Mouse (Mus musculus) thymus, postnatal 4 days (tissue): ENCODE results near the gene Rpl18a.

Experiments used
- DNase-seq: peaks from one replicate; pipeline ENCODE4 v3.0.0; 2021

Rpl18a gene

DNA sequence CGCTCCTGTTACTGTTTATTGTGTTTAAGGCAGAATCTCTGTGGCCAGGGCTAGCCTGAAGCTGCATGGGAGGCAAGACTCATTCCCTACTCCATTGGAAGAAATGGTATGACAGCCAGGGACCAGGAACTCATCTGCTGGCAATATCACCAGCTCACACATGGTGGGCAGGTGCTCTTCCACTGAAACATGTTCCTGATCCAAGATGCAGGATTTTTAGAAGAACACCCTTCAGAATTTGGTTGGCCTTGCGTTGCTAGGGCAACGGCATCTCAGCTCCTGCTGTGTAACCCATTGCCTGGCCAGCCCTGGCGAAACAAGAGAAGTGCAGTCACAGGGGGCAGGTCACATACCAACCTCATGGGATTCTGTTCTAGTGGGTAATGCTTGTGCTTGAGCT lies 17.7 kb downstream of the Rpl18a start:
- no peak for DNase-seq

DNA sequence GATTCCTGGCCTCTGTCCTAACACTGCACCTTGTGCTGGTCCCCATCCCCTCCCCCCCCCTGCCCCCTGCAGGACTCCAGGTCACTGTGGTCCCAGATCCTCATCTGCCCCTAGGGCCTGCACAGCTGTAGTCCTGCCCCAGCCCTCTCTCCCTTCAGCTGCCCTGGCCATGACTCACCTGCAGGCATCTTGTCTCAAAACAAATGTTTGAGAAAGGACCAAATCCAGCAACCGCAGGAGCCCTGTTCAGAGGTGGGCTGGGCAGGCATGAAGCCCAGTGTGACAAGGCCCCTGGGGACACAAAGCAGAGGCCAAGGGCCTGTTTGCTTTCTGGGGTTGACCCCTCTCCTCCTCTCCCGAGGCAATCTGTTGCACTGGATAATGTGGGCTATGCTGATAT lies 19.0 kb downstream of the Rpl18a start:
- DNase-seq, result no peak

- DNase-seq, result peak; percentile 20
These were observed 20.8 kb downstream of the Rpl18a start for GRCm38 (mm10) chr8:70876382-70876781.

GRCm38 (mm10) chr8:70874441-70874840 lies 22.8 kb downstream of the Rpl18a start:
- peak; percentile 18 for DNase-seq

GRCm38 (mm10) chr8:70873364-70873985 lies 23.7 kb downstream of the Rpl18a start, which contains the start of gene Ccdc124:
Ccdc124 (minus strand) TSS chr8:70873935.
- DNase-seq, result peak; percentile 97

DNA sequence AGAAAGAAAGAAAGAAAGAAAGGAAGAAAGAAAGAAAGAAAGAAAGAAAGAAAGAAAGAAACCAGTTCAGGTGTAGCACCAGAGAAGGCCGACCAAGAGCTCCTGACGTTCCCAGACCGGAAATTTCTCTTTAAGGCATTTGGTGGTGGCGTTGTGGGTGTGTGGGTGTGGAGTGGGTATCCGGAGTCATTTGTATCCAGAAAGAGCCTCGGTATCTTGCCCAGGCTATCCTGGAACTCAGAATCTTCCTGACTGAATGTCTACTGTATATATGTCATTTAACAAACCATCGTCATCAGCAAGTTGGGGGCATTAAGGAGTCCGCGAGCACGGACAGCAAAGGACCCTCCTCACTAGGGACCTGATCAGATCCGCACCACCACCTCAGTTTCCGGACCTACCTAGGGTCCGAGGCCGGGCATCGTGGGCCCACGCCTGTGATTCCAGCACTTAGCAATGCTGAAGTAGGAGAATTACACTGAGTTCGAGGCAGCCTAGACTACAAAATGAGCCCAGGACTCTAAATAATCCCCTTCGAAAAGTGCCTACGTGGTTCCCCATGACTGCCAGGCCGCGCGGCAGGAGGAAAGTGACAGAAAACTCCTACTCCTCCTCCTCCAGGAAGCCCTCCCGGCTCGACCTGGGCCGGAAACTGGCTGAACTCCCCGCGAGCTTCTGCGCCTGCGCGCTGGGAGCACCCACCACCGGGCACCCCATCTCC lies 24.4 kb downstream of the Rpl18a start:
- peak; percentile 19 for DNase-seq

DNA sequence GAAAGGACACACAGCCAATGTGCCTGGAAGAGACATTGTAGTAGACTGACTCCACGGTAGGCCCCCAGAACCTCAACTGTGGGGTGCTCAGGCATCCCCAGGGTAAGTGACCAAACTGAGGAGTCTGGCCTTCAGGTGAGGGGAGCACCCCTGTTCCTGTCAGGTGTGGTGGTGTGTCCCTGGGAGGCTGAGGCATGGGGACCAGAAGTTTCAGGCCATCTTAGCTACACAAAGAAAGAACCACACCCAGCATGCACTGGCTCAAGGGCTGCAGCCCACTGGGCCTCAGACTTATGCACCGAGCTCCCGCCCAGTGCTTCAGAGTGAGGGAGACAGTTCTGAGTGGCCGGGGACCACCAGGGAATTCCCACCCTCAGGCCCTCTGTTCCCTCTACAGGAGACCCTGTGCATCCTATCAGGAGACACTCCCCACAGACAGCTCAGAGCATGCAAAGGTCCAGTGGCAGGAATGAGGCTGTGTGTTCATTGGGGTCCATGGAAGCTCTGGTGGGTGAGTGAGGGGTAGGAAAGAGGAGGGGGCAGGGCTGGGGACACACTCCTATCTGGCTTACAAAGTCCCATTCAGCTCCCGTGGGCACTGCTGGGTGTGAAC lies 25.9 kb downstream of the Rpl18a start:
- DNase-seq, result no peak

GRCm38 (mm10) chr8:70869601-70870041 lies 27.6 kb downstream of the Rpl18a start:
- DNase-seq, result peak; percentile 83

GRCm38 (mm10) chr8:70869199-70869571 lies 28.0 kb downstream of the Rpl18a start:
- DNase-seq, result no peak

- peak; percentile 78 for DNase-seq
These were observed 28.5 kb downstream of the Rpl18a start for GRCm38 (mm10) chr8:70868559-70869198.

DNA sequence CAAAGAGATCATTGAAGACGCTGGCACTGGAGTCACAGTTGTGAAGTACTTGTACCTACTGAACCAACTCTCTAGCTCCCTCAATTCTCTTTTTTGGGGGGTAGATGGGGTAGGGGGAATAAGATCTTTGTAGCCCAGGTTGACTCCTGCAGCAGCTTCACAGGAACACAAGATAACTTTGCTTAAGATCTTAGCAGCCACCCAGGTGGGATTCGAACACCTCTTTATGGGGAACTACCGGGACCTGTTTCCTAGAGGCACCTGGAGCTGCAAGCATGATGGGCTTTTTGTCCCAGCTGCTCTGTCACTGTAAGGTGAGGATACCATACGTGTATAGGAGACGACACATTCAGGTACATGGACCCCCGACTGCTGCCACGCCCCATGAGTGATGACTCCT lies 30.6 kb downstream of the Rpl18a start:
- no peak for DNase-seq

DNA sequence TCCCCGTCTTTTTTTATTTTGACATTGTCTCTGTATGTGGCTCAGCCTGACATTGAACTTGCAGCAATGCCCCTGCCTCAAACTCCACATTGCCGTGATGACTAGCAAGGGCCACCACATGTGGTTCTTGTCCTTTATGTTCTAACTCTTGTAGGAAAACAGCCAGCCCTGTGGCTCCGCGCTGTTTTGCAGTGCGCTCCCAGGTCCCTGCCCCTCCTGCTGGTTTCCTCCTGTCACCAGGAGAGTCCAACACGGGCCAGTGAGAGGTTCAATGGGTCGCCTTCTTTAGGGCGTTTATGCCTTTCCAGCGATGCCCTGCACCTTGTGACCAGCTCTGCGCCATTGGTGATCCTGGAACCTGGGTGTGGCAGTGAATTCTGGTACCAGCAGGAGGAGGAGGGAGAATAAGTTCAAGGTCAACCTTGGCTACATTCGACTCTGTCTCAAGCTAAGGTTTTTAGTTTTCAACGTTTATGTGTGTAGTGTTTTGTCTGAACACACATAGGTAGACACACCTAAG lies 31.2 kb downstream of the Rpl18a start:
- no peak for DNase-seq

GRCm38 (mm10) chr8:70865350-70866000 lies 31.7 kb downstream of the Rpl18a start:
- DNase-seq, result peak; percentile 98

DNA sequence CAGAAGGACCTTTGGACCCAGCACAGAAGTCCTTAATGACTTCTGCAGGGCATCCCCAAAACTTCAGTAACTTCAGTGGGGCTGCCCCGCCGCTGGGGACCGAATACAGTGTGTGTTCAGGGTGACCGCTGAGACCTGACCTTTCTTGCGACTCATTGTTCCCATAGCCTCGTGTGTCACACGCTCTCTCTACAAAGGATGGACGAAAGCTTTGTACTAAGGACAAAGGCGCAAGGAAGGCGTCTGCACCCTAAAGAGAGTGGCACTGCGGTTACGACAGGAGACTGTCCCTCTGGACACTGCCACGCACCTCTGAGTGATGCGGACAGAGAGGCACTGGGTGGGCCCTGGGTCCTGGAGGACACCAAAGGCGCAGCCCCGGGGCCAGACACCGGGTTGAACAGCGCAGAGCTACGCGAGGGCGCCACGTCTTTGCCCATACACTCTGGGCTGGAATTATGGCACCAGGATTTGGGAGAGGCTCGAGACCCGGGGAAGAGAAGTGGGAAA lies 32.4 kb downstream of the Rpl18a start:
- peak; percentile 61 for DNase-seq

- DNase-seq, result peak; percentile 54
These were observed 33.1 kb downstream of the Rpl18a start for GRCm38 (mm10) chr8:70863956-70864711.

- peak; percentile 64 for DNase-seq
These were observed 34.2 kb downstream of the Rpl18a start, which contains the start of gene Kcnn1 for GRCm38 (mm10) chr8:70862824-70863641. Kcnn1 (minus strand) TSS chr8:70863258.

DNA sequence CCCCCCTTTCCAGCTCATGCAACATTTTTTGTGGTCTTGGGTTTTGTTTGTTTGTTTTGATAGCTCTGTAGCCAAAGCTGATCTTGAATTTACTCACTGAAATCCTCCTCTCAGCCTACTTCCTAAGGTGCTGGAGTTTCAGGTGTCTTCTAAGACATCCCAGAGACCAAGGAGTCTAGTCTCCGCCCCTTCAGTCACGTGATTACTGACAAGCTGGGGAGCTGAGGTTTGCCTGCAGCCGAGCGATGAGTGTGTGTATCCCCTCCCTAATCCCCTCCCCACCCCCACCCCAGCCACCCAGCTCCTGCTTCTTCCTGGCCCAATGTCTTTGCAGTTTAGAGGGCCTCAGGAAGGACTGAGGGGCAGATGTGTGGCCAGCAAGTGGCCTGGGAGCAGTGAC lies 39.7 kb downstream of the Rpl18a start:
- DNase-seq, result peak; percentile 68

- DNase-seq, result peak; percentile 79
These were observed 40.5 kb downstream of the Rpl18a start for GRCm38 (mm10) chr8:70856541-70857197.

DNA sequence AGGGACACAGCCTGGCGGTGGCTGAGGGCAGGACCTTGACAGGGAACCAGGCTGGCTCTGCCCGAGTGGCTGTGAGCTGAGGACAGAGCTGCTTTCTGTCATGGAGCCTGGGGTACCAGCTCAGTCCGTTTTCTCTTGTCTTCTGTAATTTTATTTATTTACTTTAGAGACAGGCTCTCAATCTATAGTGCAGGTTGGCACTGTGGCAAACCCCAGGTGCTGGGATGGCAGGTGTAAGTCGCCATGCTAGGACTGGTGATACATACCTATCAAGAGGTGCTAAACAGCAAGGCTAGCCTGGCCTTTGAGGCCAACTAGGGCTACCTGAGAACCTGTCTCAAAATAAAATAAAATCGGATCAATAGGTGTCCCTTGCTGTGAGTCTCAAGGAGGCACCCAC lies 41.2 kb downstream of the Rpl18a start:
- no peak for DNase-seq

DNA sequence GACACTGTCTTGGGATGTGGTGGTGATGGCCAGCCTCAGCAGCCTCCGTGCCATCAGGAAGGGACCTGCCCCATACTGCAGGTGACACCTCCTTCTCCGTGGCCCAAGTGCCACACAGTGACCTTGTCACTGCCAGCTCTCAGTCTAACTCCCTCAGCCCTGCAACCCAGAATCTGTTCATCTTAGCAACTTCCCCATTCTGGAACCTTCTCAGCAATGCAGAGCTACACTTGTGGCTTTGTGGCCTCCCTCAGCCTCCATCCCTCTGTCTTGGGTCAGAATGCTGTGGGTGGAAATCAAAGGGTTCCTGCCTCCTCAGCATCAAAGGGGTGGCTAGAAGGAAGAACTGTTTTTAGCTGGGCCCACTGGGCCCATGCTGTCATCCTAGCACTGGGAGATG lies 43.3 kb downstream of the Rpl18a start:
- no peak for DNase-seq
